Comparison of ENCODE assay signal across 11 mouse cellular contexts in the genomic region with DNA sequence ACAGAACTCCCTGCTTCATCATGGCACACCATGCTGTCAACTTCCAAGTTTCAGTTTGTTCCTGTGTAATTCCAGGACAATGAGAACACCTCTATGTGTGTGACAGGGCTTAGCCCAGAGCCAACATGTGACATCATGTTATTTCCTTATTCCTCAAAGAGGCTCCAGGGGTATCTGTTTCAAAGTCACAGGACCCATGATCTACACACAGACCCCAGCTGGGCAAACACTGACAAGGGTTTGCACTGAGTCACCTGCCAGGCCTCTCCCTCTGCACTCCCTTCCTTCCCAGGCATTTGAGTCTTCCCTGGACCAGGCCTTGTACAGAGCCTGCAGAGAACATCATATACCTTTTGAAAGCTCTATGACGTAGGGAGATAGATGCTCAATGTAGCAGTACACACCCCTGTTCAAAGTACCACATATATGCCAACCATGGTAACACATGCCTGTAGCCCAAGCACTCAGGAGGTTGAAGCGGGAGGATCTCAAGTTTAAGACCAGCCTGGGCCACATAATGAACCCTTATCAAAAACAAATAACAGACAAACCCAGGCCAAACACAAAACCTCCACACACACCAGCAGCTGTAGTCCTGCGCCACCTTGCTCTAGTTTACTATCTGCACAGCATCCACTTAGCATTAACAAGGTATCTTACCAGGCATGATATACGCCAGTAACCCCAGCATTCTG. TPM values are rescaled to one million over a fixed set of nuclear protein-coding genes. Genes with fewer than 3 reads are reported as not detected.
DNase-seq lines count a peak whose midpoint lies in the region; ATAC-seq and TF ChIP-seq lines count a peak whose summit lies in the region.
"Had no signal": no experiment of that assay in that cellular context is flagged by ENCODE, and none has a peak within 500 bp of the region (broad histone marks: within the 10 kb centered on the region; RNA-seq: fewer than 3 reads in every experiment).

A gene (minus strand): TSS at position 38 of the 695 bp plus-strand sequence.

- TF ChIP-seq EP300 in lung, postnatal 0 days (IDR thresholded peaks at IDR 0.05): no peak

- WGBS in heart, embryonic 14.5 days: 84% methylated on average over 4 of the region's 4 CpGs
- WGBS in lung, postnatal 0 days: 77% methylated on average over 4 of the region's 4 CpGs

- no peak within 1 kb of the TSS for H3ac ChIP-seq in myocyte (ENCODE audit: control insufficient read depth, insufficient read length)

- no peak within 1 kb of the TSS for H3K27ac ChIP-seq in heart, embryonic 14.5 days (replicated peaks in 1 of 2; ENCODE audit: control insufficient read depth in 1 of 2, insufficient read depth in 1 of 2, low read depth in 2 of 2, low read length in 2 of 2)
- no peak within 1 kb of the TSS for H3K27ac ChIP-seq in lung, postnatal 0 days (ENCODE audit: low read length)
- H3K27ac ChIP-seq in brown adipose tissue, adult 24 weeks (replicated peaks; ENCODE audit: low read depth, low read length): no peak within 1 kb of the TSS
- H3K27ac ChIP-seq: midbrain, embryonic 12.5 days had no signal

- TF ChIP-seq CTCF in lung, postnatal 0 days (IDR thresholded peaks at IDR 0.05): no peak

- no peak within 1 kb of the TSS for H3K9ac ChIP-seq in heart, embryonic 14.5 days (ENCODE audit: low read length)
- no peak within 1 kb of the TSS for H3K9ac ChIP-seq in lung, postnatal 0 days (replicated peaks; ENCODE audit: low read depth)
- H3K9ac ChIP-seq: midbrain, embryonic 12.5 days had no signal

- no peaks in the 10 kb centered on the region for H3K9me3 ChIP-seq in heart, embryonic 14.5 days (ENCODE audit: control insufficient read depth, low read length)
- no peaks in the 10 kb centered on the region for H3K9me3 ChIP-seq in lung, postnatal 0 days (ENCODE audit: low read length)
- H3K9me3 ChIP-seq: midbrain, embryonic 12.5 days had no signal

- TF ChIP-seq POLR2A in myocyte (IDR thresholded peaks at IDR 0.05; ENCODE audit: insufficient read length, low read depth): no peak

- H3K4me2 ChIP-seq in heart, embryonic 14.5 days (ENCODE audit: low read length): no peak within 1 kb of the TSS
- no peak within 1 kb of the TSS for H3K4me2 ChIP-seq in lung, postnatal 0 days (replicated peaks; ENCODE audit: low read depth, low read length)
- H3K4me2 ChIP-seq in myocyte (ENCODE audit: low read depth): no peak within 1 kb of the TSS
- H3K4me2 ChIP-seq: midbrain, embryonic 12.5 days had no signal

- no peaks in the 10 kb centered on the region; a peak in 1 of 4 replicates for H3K4me1 ChIP-seq in heart, embryonic 14.5 days (ENCODE audit: control insufficient read depth in 2 of 2, insufficient read depth in 2 of 2, low read length in 2 of 2)
- H3K4me1 ChIP-seq in lung, postnatal 0 days (ENCODE audit: insufficient read depth, low read depth, low read length): peaks cover 2% of the 10 kb centered on the region; the same call in 1 of the 2 replicates
- peaks cover 3% of the 10 kb centered on the region; the same call in 1 of the 2 replicates for H3K4me1 ChIP-seq in brown adipose tissue, adult 24 weeks (ENCODE audit: control insufficient read depth, insufficient read depth, insufficient read length, low read length)
- H3K4me1 ChIP-seq: midbrain, embryonic 12.5 days had no signal

- H3K4me3 ChIP-seq in heart, embryonic 14.5 days (ENCODE audit: control insufficient read depth in 1 of 2, insufficient read depth in 1 of 2, low read depth in 1 of 2, low read length in 2 of 2): no peak within 1 kb of the TSS
- no peak within 1 kb of the TSS for H3K4me3 ChIP-seq in lung, postnatal 0 days (ENCODE audit: low read depth, low read length)
- no peak within 1 kb of the TSS for H3K4me3 ChIP-seq in brown adipose tissue, adult 24 weeks (ENCODE audit: insufficient read depth, low read depth, low read length)
- no peak within 1 kb of the TSS for H3K4me3 ChIP-seq in myocyte
- H3K4me3 ChIP-seq: erythroblast, embryonic 14.5 days; midbrain, embryonic 12.5 days had no signal

- DNase-seq in heart, adult 11 months: no peak
- DNase-seq in lung, postnatal 0 days (ENCODE audit: low spot score): peak; percentile 40
- no peak for DNase-seq in lung, postnatal 4 days
- DNase-seq in layer of hippocampus, postnatal 36 days: no peak
- no peak for DNase-seq in cerebellum, adult 18-20 months
- DNase-seq: thymus, postnatal 14 days had no signal

- no peak for ATAC-seq in heart, embryonic 14.5 days (ENCODE audit: insufficient number of reproducible peaks, insufficient read depth, low FRiP score, low read depth)
- peak; percentile 45; the same call in 1 of the 2 replicates for ATAC-seq in lung, postnatal 0 days

- no peaks in the 10 kb centered on the region for H3K27me3 ChIP-seq in heart, embryonic 14.5 days (ENCODE audit: control insufficient read depth, insufficient read depth, low read length)
- H3K27me3 ChIP-seq in lung, postnatal 0 days (replicated peaks; ENCODE audit: insufficient read depth, low read length): no peaks in the 10 kb centered on the region
- no peaks in the 10 kb centered on the region for H3K27me3 ChIP-seq in myocyte (ENCODE audit: control insufficient read depth, insufficient read depth, insufficient read length)
- H3K27me3 ChIP-seq: midbrain, embryonic 12.5 days had no signal

- no peaks in the 10 kb centered on the region for H3K79me2 ChIP-seq in myocyte (ENCODE audit: control insufficient read depth, insufficient read depth)

- no peaks in the 10 kb centered on the region for H3K36me3 ChIP-seq in heart, embryonic 14.5 days (ENCODE audit: control insufficient read depth, insufficient read depth, low read length)
- H3K36me3 ChIP-seq in lung, postnatal 0 days (ENCODE audit: insufficient read depth, low read length): no peaks in the 10 kb centered on the region
- no peaks in the 10 kb centered on the region for H3K36me3 ChIP-seq in myocyte (ENCODE audit: control insufficient read depth, insufficient read depth)
- H3K36me3 ChIP-seq: midbrain, embryonic 12.5 days had no signal

TF ChIP-seq in myocyte, 11 proteins besides CTCF, POLR2A, EP300 and RAD21:
- no peak for TF ChIP-seq REST (IDR thresholded peaks at IDR 0.05; ENCODE audit: insufficient read depth, insufficient read length)
- TF ChIP-seq E2F4 (IDR thresholded peaks at IDR 0.05; ENCODE audit: insufficient read depth): no peak
- TF ChIP-seq TCF3 (IDR thresholded peaks at IDR 0.05; ENCODE audit: insufficient read length, low read depth): no peak
- no peak for TF ChIP-seq MAX (IDR thresholded peaks at IDR 0.05; ENCODE audit: low read depth)
- TF ChIP-seq POLR2AphosphoS2 (IDR thresholded peaks at IDR 0.05; ENCODE audit: insufficient read length, low read depth): no peak
- no peak for TF ChIP-seq CEBPB (IDR thresholded peaks at IDR 0.05; ENCODE audit: insufficient read depth, poor library complexity, severe bottlenecking)
- no peak for TF ChIP-seq SRF (IDR thresholded peaks at IDR 0.05; ENCODE audit: control insufficient read depth, insufficient read length, low read depth)
- no peak for TF ChIP-seq MYOG (IDR thresholded peaks at IDR 0.05; ENCODE audit: control insufficient read depth in 1 of 3, insufficient read depth in 1 of 3, insufficient read length in 2 of 3, low read depth in 2 of 3)
- TF ChIP-seq MYOD1 (IDR thresholded peaks at IDR 0.05; ENCODE audit: control insufficient read depth in 1 of 3, insufficient read length in 2 of 3, low read depth in 2 of 3): no peak

RNA-seq across cellular contexts. Expression of the gene that starts here (rescaled TPM):
- polyA plus RNA-seq in heart, embryonic 14.5 days (2014; fragmentation: Nextera tagmentation; extraction: Ambion mirVana): 7.4 and 10.9 TPM in 2 replicates
- 266 and 308 TPM in 2 replicates for polyA plus RNA-seq in lung, postnatal 0 days (2015; fragmentation: Nextera tagmentation; extraction: Ambion mirVana)
- polyA plus RNA-seq in brown adipose tissue, adult 24 weeks (2012; ENCODE audit: insufficient read depth, insufficient read length, missing spikeins): 89.5 and 149 TPM in 2 replicates
- 244 TPM for polyA plus RNA-seq in myocyte (2012; fragmentation: generic; extraction: Trizol)
- total RNA-seq in layer of hippocampus, postnatal 36 days (2021): 1 to 10 TPM; 7.5 to 7.9 TPM
